Mouse (Mus musculus) MEL (cell line): ENCODE measurements around the gene Zdhhc16.

Experiments
- CTCF ChIP-seq, 3 experiments: IDR thresholded peaks in 2 of 3; conservative IDR thresholded peaks in 1 of 3; 2 replicates each; pipeline ENCODE4 v1.5.1; 2011 to 2012; ENCODE audit warnings: low read length in 3 of 3, low read depth in 2 of 3, mild to moderate bottlenecking in 2 of 3, improper control_type of control experiment in 1 of 3, inconsistent platforms in 1 of 3, mixed read lengths in 1 of 3, moderate library complexity in 1 of 3; ENCODE audit not compliant: control insufficient read depth in 1 of 3, insufficient read depth in 1 of 3, poor library complexity in 1 of 3, severe bottlenecking in 1 of 3
- MYC ChIP-seq: IDR thresholded peaks from 2 replicates; pipeline ENCODE4 v1.6.1; 2011; ENCODE audit warnings: low read depth, mild to moderate bottlenecking, low read length, improper control_type of control experiment, moderate library complexity
- TAL1 ChIP-seq: IDR thresholded peaks from 2 replicates; pipeline ENCODE4 v1.6.1; 2012; ENCODE audit warnings: mild to moderate bottlenecking, inconsistent platforms, low read length, moderate library complexity, mixed read lengths
- ZC3H11A ChIP-seq: IDR thresholded peaks from 2 replicates; pipeline ENCODE4 v1.6.1; 2012; ENCODE audit warnings: low read depth, mild to moderate bottlenecking, inconsistent platforms, low read length, improper control_type of control experiment

DNA sequence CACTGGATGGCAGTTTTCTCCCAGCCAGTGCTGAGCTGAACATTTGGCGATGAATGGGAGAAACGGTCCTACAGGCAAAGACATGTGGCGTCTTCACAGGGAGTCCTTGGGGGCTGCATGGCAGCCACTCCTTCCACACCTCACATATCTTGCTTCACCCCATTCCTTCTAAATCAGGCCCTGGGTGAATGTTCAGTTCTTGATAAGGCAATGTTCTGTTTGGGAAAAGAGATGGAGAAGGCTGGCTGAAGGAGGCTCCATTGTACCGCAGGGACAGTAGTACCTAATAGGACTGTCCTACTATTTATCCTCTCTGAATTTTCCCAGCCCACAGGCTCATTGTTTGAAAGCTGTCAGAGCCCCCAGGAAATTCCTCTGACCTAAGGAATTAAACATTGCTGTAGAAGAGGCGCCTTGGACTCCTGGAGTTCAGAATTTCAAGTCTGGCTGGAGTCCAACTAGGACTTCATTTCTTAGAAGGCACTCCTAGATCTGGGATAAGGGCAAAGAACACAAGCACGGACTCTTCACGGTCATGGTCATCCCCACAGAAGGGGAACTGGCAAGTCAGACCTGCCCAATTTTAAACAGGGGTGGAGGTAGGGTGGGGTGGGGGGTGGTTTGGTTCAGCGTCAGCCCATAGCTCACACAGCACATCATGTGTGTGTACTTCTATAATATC is 26.1 kb upstream of the Zdhhc16 start:
- no peak for TF ChIP-seq CTCF (IDR thresholded peaks at IDR 0.05 in 2 of 3, conservative IDR thresholded peaks at IDR 0.05 in 1 of 3; ENCODE audit: control insufficient read depth in 1 of 3, insufficient read depth in 1 of 3, low read depth in 2 of 3, low read length in 3 of 3, poor library complexity in 1 of 3, severe bottlenecking in 1 of 3)
- TF ChIP-seq ZC3H11A = no peak
- peak; percentile 78; the same call in 1 of the 2 replicates for TF ChIP-seq MYC
- TF ChIP-seq TAL1 = peak; percentile 20; the same call in 1 of the 2 replicates
